Mouse (Mus musculus): ENCODE results near the gene Ppp1r16b. TPM values are rescaled to one million over a fixed set of nuclear protein-coding genes. Genes with fewer than 3 reads are reported as not detected.

Ppp1r16b gene
- polyA plus RNA-seq, 1 experiment from 2014 or later = 5.7 TPM

DNA sequence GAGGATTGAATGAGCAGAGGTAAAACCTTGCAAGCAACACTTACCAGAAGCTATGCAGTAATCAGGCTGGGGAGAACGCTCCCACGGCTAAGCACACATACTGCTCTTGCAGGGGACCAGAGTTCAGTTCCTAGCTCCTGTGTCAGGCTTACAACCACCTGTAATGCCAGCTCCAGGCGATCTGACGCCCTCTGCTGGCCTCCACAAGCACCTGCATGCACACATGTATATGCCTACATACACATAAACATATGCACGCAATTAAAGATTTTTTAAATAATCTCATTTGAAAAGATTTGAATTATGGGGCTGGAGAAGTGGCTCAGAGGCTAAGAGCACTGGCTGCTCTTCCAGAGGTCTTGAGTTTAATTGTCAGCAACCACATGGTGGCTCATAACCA is 77.2 kb downstream of the Ppp1r16b start:
- Histone ChIP-seq H3K9ac (no peak overlapping the region), H3K36me3 (no peaks in the 10 kb centered on the region), H3K9me3 (replicated peaks) (no peaks in the 10 kb centered on the region), H3K4me3 (replicated peaks) (no peak overlapping the region), H3K4me2 (replicated peaks) (no peak overlapping the region), H3K27me3 (no peaks in the 10 kb centered on the region), H3K4me1 (no peaks in the 10 kb centered on the region), H3K27ac (replicated peaks) (no peak overlapping the region)
- ATAC-seq (ENCODE audit: insufficient number of reproducible peaks, low FRiP score, low TSS enrichment, low read depth) = no peak
- 75% methylated on average over 5 of the region's 5 CpGs for WGBS

DNA sequence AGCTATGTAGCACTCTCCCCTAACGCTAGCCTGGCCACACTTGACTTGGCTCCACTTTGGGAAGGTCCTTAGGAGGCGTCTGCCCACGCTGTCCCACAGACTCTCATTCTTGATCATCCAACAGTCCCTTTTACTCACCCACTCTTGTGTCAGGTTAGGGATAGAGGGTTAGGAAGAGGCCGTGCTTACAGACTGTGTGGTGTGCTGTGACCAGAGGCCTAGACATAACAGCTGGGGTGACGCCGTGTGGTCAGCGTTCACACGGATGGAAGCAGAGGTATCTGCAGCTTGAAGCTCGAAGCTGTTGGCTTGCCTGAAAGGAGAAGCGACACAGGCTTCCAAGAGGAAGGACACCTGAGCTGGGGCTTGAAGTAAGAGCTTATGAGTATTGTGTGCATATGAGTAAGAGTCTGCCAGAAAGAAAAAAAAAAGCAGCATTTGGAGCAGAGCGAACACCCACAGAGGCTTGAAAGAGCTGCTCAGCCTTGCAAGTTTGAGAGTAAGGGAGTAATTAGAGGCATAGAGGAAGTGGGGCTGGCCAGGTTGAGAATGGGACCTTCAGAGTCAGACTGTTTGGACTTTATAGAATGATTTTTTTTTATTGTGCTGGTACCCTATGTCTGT is 78.4 kb downstream of the Ppp1r16b start:
- no peak for ATAC-seq (ENCODE audit: insufficient number of reproducible peaks, low FRiP score, low TSS enrichment, low read depth)
- Histone ChIP-seq H3K4me2 (replicated peaks) (no peak overlapping the region), H3K27me3 (no peaks in the 10 kb centered on the region), H3K9me3 (replicated peaks) (no peaks in the 10 kb centered on the region), H3K27ac (replicated peaks) (no peak overlapping the region), H3K9ac (no peak overlapping the region), H3K4me1 (no peaks in the 10 kb centered on the region), H3K36me3 (no peaks in the 10 kb centered on the region), H3K4me3 (replicated peaks) (no peak overlapping the region)
- WGBS = 85% methylated on average over 11 of the region's 11 CpGs

DNA sequence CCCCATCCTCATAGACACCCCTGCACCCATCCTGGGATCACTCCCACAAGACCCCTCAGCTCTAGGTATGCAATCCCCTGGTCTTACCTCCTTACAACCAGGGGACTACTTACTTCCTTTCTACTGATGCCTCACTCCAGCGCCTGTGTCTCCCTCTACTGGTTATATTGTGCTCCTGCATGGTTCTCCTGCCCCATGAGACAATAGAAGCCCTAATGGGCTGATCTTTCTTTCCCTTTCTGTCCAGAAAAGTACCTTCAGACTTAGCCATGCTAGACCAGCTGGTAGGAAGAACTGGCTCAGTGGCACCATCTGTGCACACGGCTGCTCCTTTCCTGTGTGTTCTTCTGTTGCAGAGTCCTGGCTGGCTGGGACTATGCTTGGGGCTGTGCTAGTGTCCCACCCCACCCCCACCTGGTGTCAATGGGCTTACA is 79.9 kb downstream of the Ppp1r16b start:
- no peaks in the 10 kb centered on the region for H3K9me3 ChIP-seq (replicated peaks)
- no peaks in the 10 kb centered on the region for H3K36me3 ChIP-seq
- 23% methylated on average over 2 of the region's 2 CpGs for WGBS
- no peak for ATAC-seq (ENCODE audit: insufficient number of reproducible peaks, low FRiP score, low TSS enrichment, low read depth)
- H3K9ac ChIP-seq = no peak overlapping the region
- H3K4me1 ChIP-seq = no peaks in the 10 kb centered on the region
- no peak overlapping the region for H3K4me3 ChIP-seq (replicated peaks)
- H3K4me2 ChIP-seq (replicated peaks) = no peak overlapping the region
- H3K27me3 ChIP-seq = no peaks in the 10 kb centered on the region
- H3K27ac ChIP-seq (replicated peaks) = no peak overlapping the region

DNA sequence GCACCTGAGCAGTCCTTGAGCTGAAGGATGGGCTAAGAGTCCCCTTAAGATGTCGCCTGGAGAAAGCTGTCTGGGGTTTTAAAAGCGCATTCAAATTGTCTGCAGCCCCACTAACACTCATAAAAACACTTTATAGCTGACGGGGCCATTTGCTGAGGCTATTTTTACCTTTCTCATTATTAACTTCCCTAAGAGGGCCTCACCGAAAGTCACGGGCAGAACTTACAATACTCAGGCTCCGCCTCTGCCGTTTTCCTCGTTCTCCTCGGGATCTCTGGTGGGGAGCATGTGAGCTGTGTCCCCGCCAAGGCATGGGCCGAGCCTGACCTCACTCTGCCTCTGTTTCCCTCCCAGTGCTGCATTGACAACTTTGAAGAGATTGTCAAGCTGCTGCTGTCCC is 81.0 kb downstream of the Ppp1r16b start:
- ATAC-seq (ENCODE audit: insufficient number of reproducible peaks, low FRiP score, low TSS enrichment, low read depth) = no peak
- Histone ChIP-seq H3K4me2 (replicated peaks) (no peak overlapping the region), H3K36me3 (no peaks in the 10 kb centered on the region), H3K4me3 (replicated peaks) (no peak overlapping the region), H3K27me3 (no peaks in the 10 kb centered on the region), H3K4me1 (no peaks in the 10 kb centered on the region), H3K27ac (replicated peaks) (no peak overlapping the region), H3K9me3 (replicated peaks) (no peaks in the 10 kb centered on the region), H3K9ac (no peak overlapping the region)
- 65% methylated on average over 11 of the region's 11 CpGs for WGBS

DNA sequence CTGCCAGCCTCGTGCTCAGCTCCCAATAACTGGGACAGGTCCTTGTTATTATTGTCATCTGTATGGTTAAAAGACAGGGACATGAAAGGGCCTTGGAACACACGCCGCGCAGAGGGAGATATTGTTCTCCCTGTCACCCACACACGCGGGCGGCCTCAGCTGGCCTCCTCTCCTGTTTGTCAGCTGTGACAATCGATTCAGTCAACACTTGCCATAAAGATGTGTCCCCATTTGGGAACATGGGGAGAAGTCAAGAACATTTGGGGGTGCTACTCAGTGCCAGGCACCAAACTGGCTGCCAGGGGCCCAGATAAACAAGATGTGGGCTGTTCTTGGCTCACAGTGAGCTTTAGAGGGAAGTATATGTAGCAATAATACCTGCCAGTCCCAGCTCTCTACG is 84.2 kb downstream of the Ppp1r16b start:
- ATAC-seq (ENCODE audit: insufficient number of reproducible peaks, low FRiP score, low TSS enrichment, low read depth) = no peak
- no peaks in the 10 kb centered on the region for H3K4me1 ChIP-seq
- WGBS = 89% methylated on average over 9 of the region's 9 CpGs

DNA sequence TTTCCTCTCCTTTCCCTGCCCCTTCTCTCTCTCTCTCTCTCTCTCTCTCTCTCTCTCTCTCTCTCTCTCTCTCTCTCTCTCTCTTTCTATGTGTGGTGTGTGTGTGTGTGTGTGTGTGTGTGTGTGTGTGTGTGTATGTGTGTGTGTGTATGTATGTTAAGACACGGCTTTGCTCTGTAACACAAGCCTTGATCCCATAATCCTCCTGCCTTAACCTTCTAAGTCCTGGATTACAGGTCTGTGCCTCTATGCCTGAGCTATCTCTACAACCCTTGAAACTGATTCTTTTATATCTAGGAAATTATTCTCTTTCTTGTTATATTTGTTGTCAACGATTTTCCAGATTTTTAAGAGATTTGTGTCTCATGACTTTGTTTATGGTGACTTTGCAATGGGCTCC is 95.0 kb downstream of the Ppp1r16b start:
- Histone ChIP-seq H3K36me3 (no peaks in the 10 kb centered on the region), H3K27me3 (no peaks in the 10 kb centered on the region), H3K4me2 (replicated peaks) (no peak overlapping the region), H3K4me3 (replicated peaks) (no peak overlapping the region), H3K4me1 (no peaks in the 10 kb centered on the region), H3K9ac (no peak overlapping the region), H3K9me3 (replicated peaks) (no peaks in the 10 kb centered on the region), H3K27ac (replicated peaks) (no peak overlapping the region)
- no peak for ATAC-seq (ENCODE audit: insufficient number of reproducible peaks, low FRiP score, low TSS enrichment, low read depth)
- WGBS = 58% methylated on average over 2 of the region's 2 CpGs

More for the DNA sequence above, 84.2 kb downstream of the Ppp1r16b start:
- Histone ChIP-seq H3K4me3 (replicated peaks) (no peak overlapping the region), H3K36me3 (no peaks in the 10 kb centered on the region), H3K27ac (replicated peaks) (no peak overlapping the region), H3K9me3 (replicated peaks) (no peaks in the 10 kb centered on the region), H3K27me3 (no peaks in the 10 kb centered on the region), H3K4me2 (replicated peaks) (no peak overlapping the region), H3K9ac (no peak overlapping the region)

DNA sequence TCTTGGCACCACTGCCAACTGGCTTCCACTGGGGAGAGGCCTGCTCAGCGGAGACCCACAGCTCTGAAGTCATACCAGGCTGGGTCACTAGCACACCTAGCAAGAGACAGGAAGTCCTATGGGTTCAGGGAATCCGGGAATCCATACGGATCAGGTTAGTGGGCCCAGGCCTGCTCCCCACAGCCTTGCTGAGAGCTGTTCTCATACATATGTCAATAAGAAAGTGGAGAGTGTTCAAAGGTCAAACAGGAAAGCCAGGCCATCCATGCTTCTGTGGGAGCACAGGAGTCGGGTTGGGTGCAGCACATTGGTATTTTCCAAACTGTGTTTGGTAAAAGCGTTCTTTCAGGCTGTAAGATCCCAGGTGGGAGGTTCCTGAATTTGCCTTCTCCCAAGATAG is 97.1 kb downstream of the Ppp1r16b start:
- 89% methylated on average over 5 of the region's 5 CpGs for WGBS
- no peak for ATAC-seq (ENCODE audit: insufficient number of reproducible peaks, low FRiP score, low TSS enrichment, low read depth)
- no peaks in the 10 kb centered on the region for H3K27me3 ChIP-seq
- H3K36me3 ChIP-seq = no peaks in the 10 kb centered on the region
- no peak overlapping the region for H3K27ac ChIP-seq (replicated peaks)
- no peaks in the 10 kb centered on the region for H3K9me3 ChIP-seq (replicated peaks)
- peaks cover under 1% of the 10 kb centered on the region; the same call in 1 of the 2 replicates for H3K4me1 ChIP-seq
- no peak overlapping the region for H3K4me2 ChIP-seq (replicated peaks)
- H3K4me3 ChIP-seq (replicated peaks) = no peak overlapping the region
- H3K9ac ChIP-seq = no peak overlapping the region

DNA sequence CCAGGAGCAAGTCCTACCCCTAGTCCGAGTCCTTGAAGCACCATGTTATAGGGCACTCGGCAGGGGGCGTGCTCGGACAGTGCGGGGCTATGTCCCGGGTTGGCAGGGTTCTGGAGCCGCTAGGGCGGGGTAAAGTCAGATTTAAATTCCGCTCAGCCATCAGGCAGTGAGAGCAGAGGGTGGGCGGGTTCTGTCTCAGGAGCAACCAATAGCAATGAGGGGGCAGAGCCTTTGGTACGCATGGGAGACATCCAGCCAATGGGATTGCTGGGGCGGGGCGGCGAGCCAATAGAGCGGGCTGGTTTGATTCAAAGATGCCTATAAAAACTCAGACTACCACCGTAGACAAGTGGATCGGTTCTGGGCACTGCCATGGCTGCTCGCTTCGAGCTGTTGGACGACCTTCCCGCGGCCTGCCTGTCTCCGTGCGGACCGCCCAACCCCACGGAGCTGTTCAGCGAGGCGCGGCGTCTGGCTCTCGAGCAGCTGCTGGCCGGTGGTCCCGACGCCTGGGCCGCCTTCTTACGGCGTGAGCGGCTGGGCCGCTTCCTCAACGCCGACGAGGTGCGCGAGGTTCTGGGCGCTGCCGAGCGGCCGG is 102.6 kb downstream of the Ppp1r16b start, which contains the start of gene Fam83d:
Fam83d (plus strand) TSS at position 352 of the 598 bp plus-strand sequence.
- Histone ChIP-seq H3K27ac (replicated peaks) (peak within 1 kb of the TSS; percentile 56), H3K27me3 (no peaks in the 10 kb centered on the region), H3K4me2 (replicated peaks) (peak within 1 kb of the TSS; percentile 88), H3K4me1 (peaks cover 48% of the 10 kb centered on the region), H3K9ac (peak within 1 kb of the TSS; percentile 62), H3K36me3 (0 out of 2 replicates have a peak, but pooled peaks cover 3% of the 10 kb centered on the region), H3K9me3 (replicated peaks) (no peaks in the 10 kb centered on the region), H3K4me3 (replicated peaks) (peak within 1 kb of the TSS; percentile 68)
- ATAC-seq (ENCODE audit: insufficient number of reproducible peaks, low FRiP score, low TSS enrichment, low read depth) = peak; percentile 98
- WGBS = under 1% methylated on average over 48 of the region's 48 CpGs

DNA sequence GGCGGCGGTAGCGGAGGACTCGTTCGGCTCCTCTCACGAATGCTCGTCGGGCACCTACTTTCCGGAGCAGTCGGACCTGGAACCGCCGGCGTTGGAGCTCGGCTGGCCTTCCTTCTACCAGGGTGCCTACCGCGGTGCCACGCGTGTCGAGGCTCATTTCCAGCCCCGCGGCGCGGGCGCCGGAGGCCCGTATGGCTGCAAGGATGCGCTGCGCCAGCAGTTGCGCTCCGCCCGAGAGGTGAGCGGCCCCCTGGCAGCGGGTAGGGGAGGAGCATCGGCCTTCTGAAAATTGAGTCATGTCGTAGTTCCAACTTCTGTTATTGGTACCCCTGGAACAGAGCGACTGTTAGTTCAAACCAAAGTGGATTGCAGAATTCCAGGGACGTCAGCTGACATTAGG is 103.2 kb downstream of the Ppp1r16b start:
- peaks cover 50% of the 10 kb centered on the region for H3K4me1 ChIP-seq
- 0 out of 2 replicates have a peak, but pooled peaks cover 4% of the 10 kb centered on the region for H3K36me3 ChIP-seq
- ATAC-seq (ENCODE audit: insufficient number of reproducible peaks, low FRiP score, low TSS enrichment, low read depth) = no peak
- under 1% methylated on average over 37 of the region's 37 CpGs for WGBS
- H3K27ac ChIP-seq (replicated peaks) = peak overlapping the region; percentile 56
- peak overlapping the region; percentile 88 for H3K4me2 ChIP-seq (replicated peaks)
- peak overlapping the region; percentile 68 for H3K4me3 ChIP-seq (replicated peaks)
- peak overlapping the region; percentile 62 for H3K9ac ChIP-seq
- no peaks in the 10 kb centered on the region for H3K27me3 ChIP-seq
- H3K9me3 ChIP-seq (replicated peaks) = no peaks in the 10 kb centered on the region

DNA sequence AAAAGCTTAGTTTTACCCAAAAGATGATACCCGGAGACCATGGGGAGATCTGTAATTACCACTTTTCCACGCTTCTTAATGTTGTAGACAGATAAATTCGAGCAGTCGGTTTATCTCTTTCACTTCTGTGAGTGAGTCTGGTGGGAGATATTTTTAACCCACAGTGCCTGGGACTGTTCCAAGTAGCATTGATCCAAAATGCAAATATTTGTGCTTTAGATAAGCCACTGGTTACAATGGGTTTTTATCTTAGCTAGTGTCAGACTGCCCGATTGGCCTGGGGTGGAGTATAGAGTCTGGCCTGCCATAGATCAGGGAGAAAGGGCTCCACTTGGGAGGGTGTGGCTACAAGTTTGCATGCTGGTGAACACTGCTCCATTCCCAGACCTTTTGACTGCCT is 103.6 kb downstream of the Ppp1r16b start:
- Histone ChIP-seq H3K27me3 (no peaks in the 10 kb centered on the region), H3K4me3 (replicated peaks) (peak overlapping the region; percentile 68), H3K9me3 (replicated peaks) (no peaks in the 10 kb centered on the region), H3K27ac (replicated peaks) (0 out of 2 replicates have a peak overlapping the region, but pooled peaks have one; percentile 56), H3K4me2 (replicated peaks) (peak overlapping the region; percentile 88), H3K4me1 (peaks cover 50% of the 10 kb centered on the region), H3K36me3 (peaks cover 6% of the 10 kb centered on the region; the same call in 1 of the 2 replicates), H3K9ac (peak overlapping the region; percentile 62; the same call in 1 of the 2 replicates)
- WGBS = 4% methylated on average over 5 of the region's 5 CpGs
- ATAC-seq (ENCODE audit: insufficient number of reproducible peaks, low FRiP score, low TSS enrichment, low read depth) = no peak

DNA sequence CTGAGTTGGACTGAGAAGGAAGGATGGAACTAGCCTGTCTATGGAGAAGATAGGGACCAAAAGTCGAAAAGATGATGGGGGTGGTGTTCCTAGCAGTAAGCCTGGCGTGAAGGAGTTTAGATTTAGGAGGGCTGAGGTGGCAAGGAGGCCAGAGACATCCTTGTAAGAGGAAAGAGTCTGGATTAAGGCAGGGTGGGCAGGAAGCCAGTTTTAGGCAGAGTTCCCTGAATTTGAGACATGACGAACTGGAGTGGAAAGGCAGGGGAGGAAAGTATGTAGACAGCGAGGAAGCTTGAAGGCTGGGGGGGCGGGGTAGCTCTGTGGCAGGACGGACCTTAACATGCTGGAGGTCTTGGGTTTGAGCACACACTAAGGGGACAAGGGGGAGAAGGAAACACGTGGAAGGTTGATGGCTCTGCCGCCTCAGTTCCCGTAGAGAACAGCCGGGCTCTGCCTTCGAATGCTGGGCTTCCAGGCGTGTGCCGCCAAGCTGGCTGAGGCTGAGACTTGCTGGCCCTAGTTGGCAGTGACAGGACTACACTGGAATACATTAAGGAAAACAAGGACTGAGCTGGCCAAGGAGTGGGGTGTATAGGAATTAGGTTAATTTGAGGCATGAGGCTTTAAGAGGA is 105.0 kb downstream of the Ppp1r16b start:
- Histone ChIP-seq H3K4me3 (replicated peaks) (peak overlapping the region; percentile 68), H3K27me3 (no peaks in the 10 kb centered on the region), H3K4me1 (peaks cover 53% of the 10 kb centered on the region), H3K27ac (replicated peaks) (peak overlapping the region; percentile 67; the same call in 1 of the 2 replicates), H3K9ac (peak overlapping the region; percentile 19; the same call in 1 of the 2 replicates), H3K4me2 (replicated peaks) (peak overlapping the region; percentile 88), H3K9me3 (replicated peaks) (no peaks in the 10 kb centered on the region), H3K36me3 (peaks cover 13% of the 10 kb centered on the region; the same call in 1 of the 2 replicates)
- 17% methylated on average over 13 of the region's 13 CpGs for WGBS
- ATAC-seq (ENCODE audit: insufficient number of reproducible peaks, low FRiP score, low TSS enrichment, low read depth) = no peak
